Mouse (Mus musculus): Measurements from ENCODE around the gene Doc2a.

DNA sequence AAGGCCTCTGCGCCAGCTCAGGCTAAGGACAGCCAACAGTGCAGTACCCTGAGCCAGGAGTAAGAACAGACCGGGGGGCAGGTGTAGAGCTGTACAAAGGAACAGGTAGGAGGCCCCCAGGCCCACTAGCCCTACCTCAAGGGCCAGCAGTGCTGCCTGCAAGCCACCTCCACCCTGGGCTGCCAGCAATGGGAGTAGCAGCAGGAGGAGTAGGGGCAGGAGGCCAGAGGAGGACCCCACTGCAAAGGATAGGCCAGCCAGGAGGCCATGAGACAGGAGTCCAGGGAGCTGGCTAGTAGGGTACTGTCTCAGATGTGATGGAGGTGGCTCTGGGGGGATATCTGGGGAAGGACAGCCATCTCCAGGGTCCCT is 23.3 kb downstream of the Doc2a start:
- no peak for TF ChIP-seq CTCF (IDR thresholded peaks at IDR 0.05; ENCODE audit: low read depth)
- TF ChIP-seq EP300 (optimal IDR thresholded peaks at IDR 0.05) = no peak
